Mouse (Mus musculus): ENCODE measurements around the gene Kif9. TPM values are rescaled to one million over a fixed set of nuclear protein-coding genes. Genes with fewer than 3 reads are reported as not detected.

Kif9 gene
- polyA plus RNA-seq, 1 experiment from 2014 or later = 1.5 TPM

DNA sequence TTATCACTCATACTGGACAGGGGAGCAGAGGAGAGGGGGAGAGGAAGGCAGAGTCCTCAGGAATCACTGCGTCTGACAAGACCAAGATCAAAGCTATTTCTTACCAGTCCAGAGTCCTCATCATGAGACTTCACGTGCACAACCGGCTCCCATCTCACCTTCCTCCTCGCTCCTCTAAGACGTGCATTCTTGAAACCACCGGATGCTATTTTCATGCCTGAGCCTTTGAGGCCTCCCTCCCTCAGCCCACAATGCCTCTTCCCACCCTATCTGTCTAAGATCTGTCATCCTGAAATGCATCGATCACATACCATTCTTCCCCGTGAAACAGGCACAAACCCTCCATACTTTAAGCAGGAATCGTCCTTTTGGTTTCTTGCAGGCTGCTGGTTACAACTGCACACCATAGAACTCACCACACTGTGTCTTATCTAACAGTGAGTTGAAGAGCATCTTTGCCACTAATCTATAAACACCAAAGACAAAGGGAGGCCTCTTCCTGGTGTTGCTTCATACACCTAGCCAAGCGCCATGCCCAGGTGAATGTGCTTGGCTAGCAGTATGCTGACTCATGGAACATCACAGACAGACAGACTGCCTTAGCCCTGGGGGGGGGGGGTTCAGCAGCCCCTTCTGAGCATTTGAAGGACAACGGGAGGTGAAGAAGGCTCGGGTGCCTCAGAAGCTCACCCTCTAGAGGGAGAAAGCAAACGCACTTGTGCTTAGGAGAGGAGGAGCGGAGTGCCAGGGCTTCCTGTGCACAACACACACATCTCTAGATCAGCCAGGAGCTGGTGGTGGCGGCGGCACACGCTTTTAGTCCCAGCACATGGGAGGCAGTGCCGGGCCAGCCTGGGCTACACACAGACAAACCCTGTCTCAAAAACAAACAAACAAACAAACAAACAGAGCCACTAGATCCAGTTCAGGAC is 15.6 kb upstream of the Kif9 start:
- no peak overlapping the region for H3K4me3 ChIP-seq (replicated peaks)
- H3K27me3 ChIP-seq = no peaks in the 10 kb centered on the region
- no peak overlapping the region for H3K9ac ChIP-seq
- no peaks in the 10 kb centered on the region for H3K9me3 ChIP-seq (replicated peaks)
- 88% methylated on average over 18 of the region's 18 CpGs for WGBS
- H3K4me1 ChIP-seq = no peaks in the 10 kb centered on the region
- no peak for ATAC-seq (replicated peaks; ENCODE audit: low FRiP score)
- no peaks in the 10 kb centered on the region for H3K36me3 ChIP-seq
- no peak overlapping the region for H3K27ac ChIP-seq
- H3K4me2 ChIP-seq = no peak overlapping the region

DNA sequence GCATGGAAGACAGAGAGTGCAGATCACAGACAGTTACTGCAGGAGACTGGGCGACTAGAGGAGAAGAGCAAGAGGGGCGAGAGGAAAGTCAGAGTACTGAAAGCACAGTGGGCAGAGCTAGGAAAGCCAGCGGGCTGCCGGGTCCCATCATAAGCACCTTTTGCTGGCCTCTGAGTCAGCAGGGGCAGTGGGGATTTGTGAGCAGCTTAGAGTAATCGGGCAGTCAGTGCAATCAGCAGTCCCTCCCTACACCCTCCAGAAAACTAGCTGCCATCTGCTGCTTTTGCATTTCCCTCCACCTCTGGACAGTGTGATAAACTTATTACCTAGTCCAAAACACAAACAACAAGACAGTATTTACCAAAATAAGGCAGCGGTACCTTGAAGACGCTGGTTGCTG is 14.4 kb upstream of the Kif9 start:
- H3K9ac ChIP-seq = no peak overlapping the region
- no peaks in the 10 kb centered on the region for H3K36me3 ChIP-seq
- 81% methylated on average over 7 of the region's 7 CpGs for WGBS
- H3K9me3 ChIP-seq (replicated peaks) = no peaks in the 10 kb centered on the region
- no peak overlapping the region for H3K4me3 ChIP-seq (replicated peaks)
- no peaks in the 10 kb centered on the region for H3K4me1 ChIP-seq
- H3K4me2 ChIP-seq = no peak overlapping the region
- no peak overlapping the region for H3K27ac ChIP-seq
- no peak for ATAC-seq (replicated peaks; ENCODE audit: low FRiP score)
- H3K27me3 ChIP-seq = no peaks in the 10 kb centered on the region

DNA sequence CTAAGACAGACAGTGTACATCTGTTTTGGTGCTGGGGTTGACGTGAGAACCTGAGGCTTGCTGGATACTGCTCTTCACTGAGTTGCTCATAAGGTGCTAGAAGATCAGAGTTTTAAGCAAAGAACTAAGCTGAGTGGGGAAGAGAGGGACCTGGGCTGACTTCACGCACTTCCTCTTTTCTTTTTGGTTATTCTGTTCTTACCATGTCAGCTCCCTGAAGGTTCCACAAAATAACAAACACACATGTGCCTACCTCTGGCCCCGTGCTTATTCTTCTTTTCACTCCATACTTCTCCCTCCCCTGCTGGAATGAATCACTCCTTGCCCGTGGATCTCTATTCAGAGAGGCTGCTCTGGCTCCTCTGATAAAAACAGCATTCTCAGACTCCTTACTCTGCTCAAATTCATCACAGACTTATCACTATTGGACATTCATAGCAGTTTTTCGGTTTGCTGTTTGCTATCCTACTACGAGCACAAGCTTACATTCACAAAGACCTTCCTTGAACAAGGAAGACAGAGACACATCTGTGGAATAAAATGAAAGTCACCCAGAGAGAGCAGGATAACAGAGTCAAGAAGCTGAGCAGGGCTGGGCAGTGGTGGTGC is 12.7 kb upstream of the Kif9 start:
- WGBS = 94% methylated on average over 6 of the region's 6 CpGs
- Histone ChIP-seq H3K4me2 (no peak overlapping the region), H3K4me3 (replicated peaks) (no peak overlapping the region), H3K4me1 (no peaks in the 10 kb centered on the region), H3K27ac (no peak overlapping the region), H3K27me3 (no peaks in the 10 kb centered on the region), H3K9me3 (replicated peaks) (no peaks in the 10 kb centered on the region), H3K36me3 (0 out of 2 replicates have a peak, but pooled peaks cover 5% of the 10 kb centered on the region), H3K9ac (no peak overlapping the region)
- ATAC-seq (replicated peaks; ENCODE audit: low FRiP score) = no peak

DNA sequence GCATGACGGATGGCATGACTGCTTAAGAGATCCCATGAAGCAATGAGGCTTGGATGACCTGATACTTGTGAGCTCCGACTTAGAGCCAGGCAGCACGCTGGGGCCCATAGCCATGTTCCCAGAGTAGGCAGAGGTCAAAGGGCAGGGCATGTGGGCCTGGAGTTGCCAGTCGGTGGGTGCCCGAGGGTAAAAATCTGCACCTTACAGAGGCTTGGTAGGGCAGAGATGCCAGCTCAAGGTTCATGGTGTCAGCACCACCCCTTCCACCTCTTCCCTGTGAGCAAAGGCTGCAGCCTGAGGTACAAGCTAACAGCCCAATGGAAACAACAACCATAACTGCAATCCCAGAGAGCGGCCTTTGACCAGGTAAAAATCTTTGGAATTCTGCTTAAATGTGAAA is 11.4 kb upstream of the Kif9 start:
- Histone ChIP-seq H3K36me3 (0 out of 2 replicates have a peak, but pooled peaks cover 5% of the 10 kb centered on the region), H3K4me2 (no peak overlapping the region), H3K27me3 (no peaks in the 10 kb centered on the region), H3K4me1 (no peaks in the 10 kb centered on the region), H3K9ac (no peak overlapping the region), H3K4me3 (replicated peaks) (no peak overlapping the region), H3K27ac (no peak overlapping the region), H3K9me3 (replicated peaks) (no peaks in the 10 kb centered on the region)
- no peak for ATAC-seq (replicated peaks; ENCODE audit: low FRiP score)
- 86% methylated on average over 6 of the region's 6 CpGs for WGBS

DNA sequence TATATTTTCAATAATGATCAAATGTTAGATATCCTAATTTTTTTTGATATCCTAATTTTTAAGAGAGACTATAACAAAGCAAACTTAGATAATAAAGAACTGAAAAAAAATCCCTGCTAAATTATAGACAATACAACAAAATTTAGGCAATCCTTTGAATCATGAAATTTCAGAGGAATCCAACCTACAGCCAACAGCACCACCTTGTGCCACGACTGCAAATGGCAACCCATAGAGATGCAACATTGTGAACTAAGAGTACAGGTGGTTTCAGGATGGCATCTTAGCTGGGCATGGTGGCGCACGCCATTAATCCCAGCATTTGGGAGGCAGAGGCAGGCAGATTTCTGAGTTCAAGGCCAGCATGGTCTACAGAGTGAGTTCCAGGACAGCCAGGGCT is 10.6 kb upstream of the Kif9 start:
- no peaks in the 10 kb centered on the region for H3K9me3 ChIP-seq (replicated peaks)
- 0 out of 2 replicates have a peak, but pooled peaks cover 5% of the 10 kb centered on the region for H3K36me3 ChIP-seq
- no peaks in the 10 kb centered on the region for H3K27me3 ChIP-seq
- no peak for ATAC-seq (replicated peaks; ENCODE audit: low FRiP score)
- no peak overlapping the region for H3K9ac ChIP-seq
- no peaks in the 10 kb centered on the region for H3K4me1 ChIP-seq
- WGBS = 91% methylated on average over 3 of the region's 3 CpGs
- H3K4me3 ChIP-seq (replicated peaks) = no peak overlapping the region
- H3K4me2 ChIP-seq = no peak overlapping the region
- no peak overlapping the region for H3K27ac ChIP-seq

DNA sequence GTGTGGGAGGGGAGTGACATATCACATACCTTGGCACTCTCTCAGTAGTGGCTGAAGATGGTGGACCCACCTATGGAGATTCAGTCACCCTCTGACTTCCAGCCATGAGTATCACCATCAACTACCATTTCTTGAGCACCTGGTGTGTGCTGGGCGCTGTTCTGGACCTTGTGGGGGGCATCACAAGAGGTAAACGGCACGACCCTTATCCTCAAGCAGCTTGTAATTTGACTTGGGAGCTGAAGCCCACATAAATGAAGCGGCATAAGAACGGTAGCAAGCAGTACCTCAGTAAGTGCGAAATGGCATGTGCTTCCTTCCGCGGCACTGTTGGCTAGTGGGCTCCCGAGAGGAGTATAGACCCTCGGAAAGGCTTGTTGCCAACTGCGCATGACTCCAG is 1.2 kb downstream of the Kif9 start:
- Histone ChIP-seq H3K4me2 (no peak overlapping the region), H3K9ac (no peak overlapping the region), H3K4me1 (peaks cover 16% of the 10 kb centered on the region), H3K27ac (no peak overlapping the region), H3K27me3 (peaks cover 12% of the 10 kb centered on the region), H3K9me3 (replicated peaks) (no peaks in the 10 kb centered on the region), H3K36me3 (no peaks in the 10 kb centered on the region), H3K4me3 (replicated peaks) (no peak overlapping the region)
- ATAC-seq (replicated peaks; ENCODE audit: low FRiP score) = no peak
- WGBS = 45% methylated on average over 11 of the region's 11 CpGs

DNA sequence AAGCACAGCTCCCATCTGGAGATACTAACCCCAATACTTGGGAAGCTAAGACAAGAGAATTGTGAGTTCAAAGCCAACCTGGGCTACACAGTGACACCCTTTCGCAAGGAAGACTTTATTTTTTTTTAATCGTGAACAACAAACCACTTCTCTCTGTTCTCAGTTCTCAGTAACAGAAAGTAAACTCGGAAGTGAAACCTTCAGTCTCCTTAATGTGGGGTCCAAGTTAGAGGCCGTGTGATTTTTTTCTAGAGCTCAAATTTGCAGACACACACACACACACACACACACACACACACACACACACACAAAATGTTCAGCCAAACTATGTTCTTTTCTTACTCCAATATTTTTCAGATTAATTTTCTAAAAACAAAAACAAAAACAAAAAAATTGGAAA is 1.9 kb downstream of the Kif9 start:
- Histone ChIP-seq H3K27me3 (peaks cover 15% of the 10 kb centered on the region), H3K9me3 (replicated peaks) (no peaks in the 10 kb centered on the region), H3K4me3 (replicated peaks) (no peak overlapping the region), H3K36me3 (no peaks in the 10 kb centered on the region), H3K4me2 (no peak overlapping the region), H3K4me1 (peaks cover 16% of the 10 kb centered on the region), H3K27ac (no peak overlapping the region), H3K9ac (no peak overlapping the region)
- ATAC-seq (replicated peaks; ENCODE audit: low FRiP score) = no peak
- 78% methylated on average over 4 of the region's 4 CpGs for WGBS

DNA sequence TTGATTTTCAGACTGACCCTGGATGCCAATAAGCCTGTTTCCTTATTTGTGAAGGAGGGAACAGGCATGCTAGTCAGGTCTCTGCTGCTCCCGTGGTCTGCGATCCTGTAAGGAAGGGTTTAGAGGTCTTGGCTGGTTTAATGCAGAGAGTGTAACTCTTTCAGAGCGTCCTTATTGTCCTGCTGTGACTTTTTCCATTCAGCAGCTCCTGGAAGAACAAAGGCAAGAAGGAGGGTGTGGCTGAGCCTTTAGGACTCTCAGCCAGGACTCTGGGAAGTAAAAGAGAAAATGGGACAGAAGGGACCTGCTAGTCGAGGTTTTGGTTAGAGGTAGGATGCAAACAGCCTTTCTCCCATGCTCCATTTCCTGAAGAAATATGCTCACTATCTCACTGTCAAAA is 12.1 kb downstream of the Kif9 start:
- Histone ChIP-seq H3K27ac (no peak overlapping the region), H3K4me1 (no peaks in the 10 kb centered on the region), H3K4me2 (no peak overlapping the region), H3K9me3 (replicated peaks) (peaks cover 5% of the 10 kb centered on the region), H3K27me3 (no peaks in the 10 kb centered on the region), H3K9ac (no peak overlapping the region), H3K4me3 (replicated peaks) (no peak overlapping the region), H3K36me3 (no peaks in the 10 kb centered on the region)
- no peak for ATAC-seq (replicated peaks; ENCODE audit: low FRiP score)
- WGBS = 48% methylated on average over 4 of the region's 4 CpGs

DNA sequence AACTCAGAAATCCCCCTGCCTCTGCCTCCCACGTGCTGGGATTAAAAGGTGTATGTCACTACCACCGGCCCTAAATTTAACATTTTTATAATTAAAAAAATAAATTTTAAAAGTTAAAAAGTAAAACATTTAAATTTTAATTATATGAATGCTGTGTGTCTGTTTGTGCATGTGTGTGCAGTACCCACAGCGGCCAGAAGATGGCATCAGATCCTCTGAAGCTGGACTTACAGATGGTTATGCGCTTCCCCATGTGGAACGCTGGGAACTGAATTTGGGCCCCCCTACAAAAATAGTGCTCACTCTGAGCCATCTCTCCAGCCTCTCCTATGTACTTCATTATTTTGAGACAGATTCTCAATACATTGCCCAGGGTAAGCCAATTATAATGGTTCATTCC is 14.2 kb downstream of the Kif9 start:
- 61% methylated on average over 5 of the region's 5 CpGs for WGBS
- H3K27me3 ChIP-seq = no peaks in the 10 kb centered on the region
- H3K4me1 ChIP-seq = no peaks in the 10 kb centered on the region
- H3K4me3 ChIP-seq (replicated peaks) = no peak overlapping the region
- H3K27ac ChIP-seq = no peak overlapping the region
- no peaks in the 10 kb centered on the region for H3K36me3 ChIP-seq
- peaks cover 5% of the 10 kb centered on the region for H3K9me3 ChIP-seq (replicated peaks)
- no peak overlapping the region for H3K9ac ChIP-seq
- no peak for ATAC-seq (replicated peaks; ENCODE audit: low FRiP score)
- no peak overlapping the region for H3K4me2 ChIP-seq

DNA sequence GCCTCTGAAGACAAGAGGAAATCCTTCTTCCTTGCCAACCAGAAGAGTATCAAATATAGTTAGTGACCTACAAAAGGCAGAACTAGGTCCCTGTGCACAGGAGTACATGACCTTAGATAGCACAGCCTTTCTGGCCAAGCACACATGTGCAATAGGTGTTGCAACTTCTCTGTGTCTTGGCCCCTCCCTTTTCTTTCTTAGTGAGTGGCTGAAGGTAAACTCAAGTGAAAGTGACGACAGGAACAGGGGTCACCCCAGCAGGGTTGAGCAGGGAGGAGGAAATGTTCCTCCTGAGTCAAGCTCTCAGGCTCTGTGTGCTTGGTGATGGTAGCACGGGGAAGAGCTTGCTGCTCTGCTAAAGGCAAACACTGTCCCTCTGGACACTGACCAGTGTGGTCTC is 49.0 kb downstream of the Kif9 start:
- Histone ChIP-seq H3K27me3 (no peaks in the 10 kb centered on the region), H3K4me1 (no peaks in the 10 kb centered on the region), H3K4me3 (replicated peaks) (no peak overlapping the region), H3K36me3 (no peaks in the 10 kb centered on the region), H3K9me3 (replicated peaks) (no peaks in the 10 kb centered on the region), H3K4me2 (no peak overlapping the region), H3K27ac (no peak overlapping the region), H3K9ac (no peak overlapping the region)
- ATAC-seq (replicated peaks; ENCODE audit: low FRiP score) = no peak
- 67% methylated on average over 2 of the region's 2 CpGs for WGBS

DNA sequence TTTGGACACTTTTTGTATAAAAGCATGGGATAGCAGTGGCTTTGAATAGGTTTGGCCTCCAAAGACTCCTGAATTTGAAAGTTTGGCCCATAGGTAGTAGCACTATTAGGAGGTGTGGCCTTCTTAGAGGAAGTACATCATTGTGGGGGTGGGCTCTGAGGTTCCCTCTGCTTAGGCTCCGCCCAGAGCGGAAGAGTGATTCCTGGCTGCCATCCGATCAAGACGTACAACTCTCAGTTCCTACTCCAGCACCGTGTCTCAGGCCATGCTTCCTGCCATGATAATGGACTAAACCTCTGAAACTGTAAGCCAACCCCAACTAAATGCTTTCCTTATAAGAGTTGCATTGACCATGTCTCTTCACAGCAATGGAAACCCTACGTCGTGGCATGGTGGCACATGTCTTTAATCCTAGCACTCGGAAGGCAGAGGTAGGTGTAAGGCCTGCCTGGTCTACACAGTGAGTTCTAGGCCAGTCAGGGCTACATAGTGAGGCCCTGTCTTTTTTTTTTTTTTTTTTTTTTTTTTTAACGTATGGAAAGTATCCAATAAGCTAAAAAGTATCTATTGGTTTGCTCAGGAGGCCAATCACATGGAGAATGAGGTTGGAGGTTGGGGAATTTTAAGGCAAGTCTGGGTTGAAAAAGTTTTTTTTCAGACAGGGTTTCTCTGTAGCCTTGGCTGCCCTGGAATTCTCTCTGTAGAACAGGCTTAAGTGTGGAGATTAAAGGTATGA is 52.4 kb downstream of the Kif9 start:
- H3K4me3 ChIP-seq (replicated peaks) = no peak overlapping the region
- WGBS = 51% methylated on average over 9 of the region's 9 CpGs

DNA sequence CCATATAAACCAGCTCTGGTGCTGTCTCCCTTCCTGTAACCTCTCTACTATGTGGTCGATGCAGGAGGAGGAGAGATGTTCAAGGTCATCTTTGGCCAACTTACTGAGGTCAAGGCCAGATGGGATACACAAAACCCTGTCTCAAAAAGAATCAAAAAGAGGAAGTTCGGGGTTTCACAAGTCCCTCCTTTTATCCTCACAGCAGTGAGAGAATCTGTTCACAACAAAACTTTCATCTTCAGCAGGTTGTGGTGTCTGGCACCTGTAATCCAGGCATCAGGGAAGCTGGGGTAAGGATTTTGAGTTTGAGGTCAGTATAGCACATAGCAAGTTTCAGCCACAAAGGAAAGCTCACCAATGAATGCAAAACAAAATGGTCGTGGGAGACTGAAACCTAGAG is 53.9 kb downstream of the Kif9 start:
- no peaks in the 10 kb centered on the region for H3K27me3 ChIP-seq
- no peaks in the 10 kb centered on the region for H3K9me3 ChIP-seq (replicated peaks)
- H3K4me1 ChIP-seq = peaks cover 23% of the 10 kb centered on the region
- no peaks in the 10 kb centered on the region for H3K36me3 ChIP-seq
- 60% methylated on average over 3 of the region's 3 CpGs for WGBS
- no peak overlapping the region for H3K4me3 ChIP-seq (replicated peaks)
- ATAC-seq (replicated peaks; ENCODE audit: low FRiP score) = no peak
- no peak overlapping the region for H3K27ac ChIP-seq
- no peak overlapping the region for H3K4me2 ChIP-seq
- no peak overlapping the region for H3K9ac ChIP-seq

More for the DNA sequence above, 52.4 kb downstream of the Kif9 start:
- Histone ChIP-seq H3K27ac (no peak overlapping the region), H3K9me3 (replicated peaks) (no peaks in the 10 kb centered on the region), H3K27me3 (no peaks in the 10 kb centered on the region), H3K4me2 (no peak overlapping the region), H3K9ac (no peak overlapping the region), H3K36me3 (no peaks in the 10 kb centered on the region), H3K4me1 (peaks cover 10% of the 10 kb centered on the region)
- no peak for ATAC-seq (replicated peaks; ENCODE audit: low FRiP score)
